Mouse (Mus musculus) megakaryocyte, embryonic 14.5 days (primary cell): ENCODE data around the gene Grcc10.

Source experiments
- FLI1 ChIP-seq: IDR thresholded peaks from 2 replicates; pipeline ENCODE4 v1.6.1; 2012; ENCODE audit warnings: low read length, inconsistent platforms, mixed read lengths
- GATA1 ChIP-seq: IDR thresholded peaks from 3 replicates; pipeline ENCODE4 v1.6.1; 2012; ENCODE audit warnings: mixed read lengths, low read length, inconsistent platforms, borderline replicate concordance

GRCm38 (mm10) chr6:124703789-124704188 is 37.4 kb downstream of the Grcc10 start:
- TF ChIP-seq FLI1, result no peak
- no peak for TF ChIP-seq GATA1
